Mouse (Mus musculus) limb, embryonic 14.5 days (tissue): ENCODE measurements around the gene Lars2. TPM values are rescaled to one million over a fixed set of nuclear protein-coding genes. Genes with fewer than 3 reads are reported as not detected.

Experiments used
- ATAC-seq: fragments of 200-750 bp; cut with Nextera tagmentation; 2 replicates; pipeline ENCODE4 v1.8.0; 2017; ENCODE audit warnings: low read depth, moderate number of reproducible peaks, moderate TSS enrichment; ENCODE audit not compliant: low FRiP score
- DNase-seq: peaks from one replicate; pipeline ENCODE4 v3.0.0-alpha.2; 2015; ENCODE audit warnings: low spot score
- H3K27ac ChIP-seq: fragments of 300-500 bp; sonication (generic); replicated peaks from 2 replicates; pipeline ENCODE4 v1.5.1; 2014; ENCODE audit warnings: low read depth, mild to moderate bottlenecking, low read length, moderate library complexity, mixed read lengths
- H3K27me3 ChIP-seq: fragments of 300-500 bp; sonication (generic); 2 replicates; pipeline ENCODE4 v1.6.1; 2014; ENCODE audit warnings: low read length, mixed read lengths; ENCODE audit not compliant: control insufficient read depth, insufficient read depth
- H3K36me3 ChIP-seq: fragments of 300-500 bp; sonication (generic); 2 replicates; pipeline ENCODE4 v1.6.1; 2014; ENCODE audit warnings: mild to moderate bottlenecking, low read length, moderate library complexity, mixed read lengths; ENCODE audit not compliant: control insufficient read depth, insufficient read depth
- H3K4me1 ChIP-seq: fragments of 300-500 bp; sonication (generic); 2 replicates; pipeline ENCODE4 v1.6.1; 2014; ENCODE audit warnings: antibody characterized with exemption, low read length, mixed read lengths; ENCODE audit not compliant: control insufficient read depth, insufficient read depth
- H3K4me2 ChIP-seq: fragments of 300-500 bp; sonication (generic); replicated peaks from 2 replicates; pipeline ENCODE4 v1.6.1; 2014; ENCODE audit warnings: low read depth, mild to moderate bottlenecking, low read length, moderate library complexity; ENCODE audit not compliant: severe bottlenecking
- H3K4me3 ChIP-seq: fragments of 300-500 bp; sonication (generic); replicated peaks from 2 replicates; pipeline ENCODE4 v1.5.1; 2014; ENCODE audit warnings: low read length
- H3K9ac ChIP-seq: fragments of 300-500 bp; sonication (generic); 2 replicates; pipeline ENCODE4 v1.6.1; 2014; ENCODE audit warnings: mild to moderate bottlenecking, low read depth, low read length, moderate library complexity; ENCODE audit not compliant: severe bottlenecking
- H3K9me3 ChIP-seq: fragments of 300-500 bp; sonication (generic); 2 replicates; pipeline ENCODE4 v1.6.1; 2016; ENCODE audit warnings: low read length; ENCODE audit not compliant: control insufficient read depth
- POLR2A ChIP-seq: fragments of 200-500 bp; IDR thresholded peaks from 2 replicates; pipeline ENCODE4 v1.8.0; 2012; ENCODE audit warnings: inconsistent platforms, mild to moderate bottlenecking, moderate library complexity, borderline replicate concordance; ENCODE audit not compliant: insufficient read depth, insufficient read length; ENCODE audit errors: extremely low read depth
- WGBS: fragments of 180-500 bp; shearing (Covaris S2); extraction: QIAGEN DNeasy Blood & Tissue Kit; methylation state at CpG from one replicate; pipeline ENCODE4 v1.1.7; 2014; 5-methylcytosine and 5-hydroxymethylcytosine counted together
- polyA plus RNA-seq, 2 experiments: library from polyadenylated mRNA; depleted of rRNA in 1 of 2; stranded (reverse) in 1 of 2; unstranded in 1 of 2; fragments of >200 nt; fragmentation: Nextera tagmentation in 1 of 2; extraction: Ambion mirVana in 1 of 2; gene quantifications; 2 replicates each; pipeline versions ENCODE4 v1.2.1 to v1.2.3; 2012 to 2014

The Lars2 gene
- polyA plus RNA-seq, 2 experiments, result 678 to 1,593 TPM

DNA sequence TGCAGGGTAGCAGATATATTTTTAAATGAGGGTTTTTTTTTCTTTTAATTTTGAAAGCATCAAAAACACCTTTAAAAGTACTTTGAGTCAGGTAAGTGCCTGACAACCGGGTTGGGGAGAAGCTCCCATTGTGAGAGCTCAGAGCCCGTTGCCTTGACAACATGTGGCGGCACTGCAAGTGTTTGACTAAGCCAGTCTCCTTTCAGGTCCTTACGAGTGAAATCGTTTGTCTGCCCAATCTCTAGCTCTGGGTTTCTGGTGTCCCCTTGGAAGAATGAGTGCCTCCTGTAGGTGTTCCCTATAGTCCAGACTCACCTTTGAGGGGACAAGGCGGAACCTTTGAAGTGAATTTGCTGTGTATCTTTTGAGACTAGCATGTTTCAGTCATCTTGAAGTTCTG is 31.0 kb downstream of the Lars2 start:
- Histone ChIP-seq H3K36me3 (peaks cover 7% of the 10 kb centered on the region; the same call in 1 of the 2 replicates), H3K27me3 (no peaks in the 10 kb centered on the region), H3K9me3 (no peaks in the 10 kb centered on the region), H3K9ac (no peak overlapping the region), H3K4me1 (peaks cover 4% of the 10 kb centered on the region; the same call in 1 of the 2 replicates), H3K4me3 (no peak overlapping the region), H3K4me2 (no peak overlapping the region), H3K27ac (no peak overlapping the region)
- ATAC-seq, result no peak
- WGBS, result 68% methylated on average over 6 of the region's 6 CpGs
- DNase-seq, result no peak
- TF ChIP-seq POLR2A, result no peak

GRCm38 (mm10) chr9:123402215-123402614 is 35.5 kb downstream of the Lars2 start:
- Histone ChIP-seq H3K9ac (no peak overlapping the region), H3K9me3 (no peaks in the 10 kb centered on the region), H3K4me3 (no peak overlapping the region), H3K4me2 (no peak overlapping the region), H3K36me3 (0 out of 2 replicates have a peak, but pooled peaks cover 7% of the 10 kb centered on the region), H3K27ac (no peak overlapping the region), H3K4me1 (no peaks in the 10 kb centered on the region), H3K27me3 (no peaks in the 10 kb centered on the region)
- 86% methylated on average over 3 of the region's 3 CpGs for whole genome bisulfite sequencing
- DNase-seq (no peak), ATAC-seq (no peak)
- no peak for TF ChIP-seq POLR2A

DNA sequence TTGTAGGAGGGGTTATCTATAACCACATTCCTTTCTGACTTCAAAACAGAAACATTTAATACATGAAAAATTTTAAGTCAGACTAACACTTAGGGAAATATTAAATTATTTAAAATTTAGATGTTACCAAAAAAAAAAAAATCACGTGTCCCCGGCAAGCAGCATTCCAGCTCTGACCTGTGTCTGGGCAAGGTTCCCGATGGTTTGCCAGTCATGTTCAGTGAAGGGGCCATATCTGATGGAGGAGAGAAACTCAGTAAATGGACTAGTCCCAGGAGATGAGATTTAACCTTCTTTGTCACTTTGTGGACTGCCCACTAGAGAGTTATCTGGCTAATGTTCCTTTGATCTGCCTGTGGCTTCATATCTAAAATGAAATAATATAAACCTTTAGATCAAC is 36.3 kb downstream of the Lars2 start:
- Histone ChIP-seq H3K9ac (no peak overlapping the region), H3K4me3 (no peak overlapping the region), H3K36me3 (0 out of 2 replicates have a peak, but pooled peaks cover 7% of the 10 kb centered on the region), H3K4me2 (no peak overlapping the region), H3K4me1 (no peaks in the 10 kb centered on the region), H3K27ac (no peak overlapping the region), H3K27me3 (no peaks in the 10 kb centered on the region), H3K9me3 (no peaks in the 10 kb centered on the region)
- DNase-seq (no peak), ATAC-seq (no peak)
- 83% methylated on average over 3 of the region's 3 CpGs for WGBS
- no peak for TF ChIP-seq POLR2A

GRCm38 (mm10) chr9:123405231-123405630 is 38.5 kb downstream of the Lars2 start:
- Histone ChIP-seq H3K9me3 (no peaks in the 10 kb centered on the region), H3K36me3 (0 out of 2 replicates have a peak, but pooled peaks cover 2% of the 10 kb centered on the region), H3K4me1 (no peaks in the 10 kb centered on the region), H3K4me3 (no peak overlapping the region), H3K27ac (no peak overlapping the region), H3K27me3 (no peaks in the 10 kb centered on the region), H3K9ac (no peak overlapping the region), H3K4me2 (no peak overlapping the region)
- no peak for DNase-seq
- no peak for TF ChIP-seq POLR2A
- WGBS, result 84% methylated on average over 1 of the region's 1 CpGs
- no peak for ATAC-seq

GRCm38 (mm10) chr9:123408771-123409170 is 42.0 kb downstream of the Lars2 start:
- WGBS, result 93% methylated on average over 2 of the region's 2 CpGs
- Histone ChIP-seq H3K9me3 (no peaks in the 10 kb centered on the region), H3K9ac (no peak overlapping the region), H3K36me3 (peaks cover 20% of the 10 kb centered on the region), H3K27me3 (no peaks in the 10 kb centered on the region), H3K4me2 (no peak overlapping the region), H3K27ac (no peak overlapping the region), H3K4me1 (no peaks in the 10 kb centered on the region), H3K4me3 (no peak overlapping the region)
- DNase-seq (no peak), ATAC-seq (no peak)
- no peak for TF ChIP-seq POLR2A

GRCm38 (mm10) chr9:123429863-123430262 is 63.1 kb downstream of the Lars2 start:
- no peak for ATAC-seq
- WGBS, result 64% methylated on average over 4 of the region's 4 CpGs
- TF ChIP-seq POLR2A, result no peak

More at GRCm38 (mm10) chr9:123429863-123430262, 63.1 kb downstream of the Lars2 start:
- Histone ChIP-seq H3K9me3 (no peaks in the 10 kb centered on the region), H3K4me2 (no peak overlapping the region), H3K4me1 (peaks cover 4% of the 10 kb centered on the region; the same call in 1 of the 2 replicates), H3K27ac (no peak overlapping the region), H3K27me3 (no peaks in the 10 kb centered on the region), H3K9ac (no peak overlapping the region), H3K36me3 (peaks cover 32% of the 10 kb centered on the region), H3K4me3 (no peak overlapping the region)
- no peak for DNase-seq
